Mouse (Mus musculus) CH12.LX (cell line): ENCODE measurements around the gene Clpp.

Experiments
- BHLHE40 ChIP-seq: IDR thresholded peaks from 2 replicates; pipeline ENCODE4 v1.6.1; 2011; ENCODE audit warnings: mild to moderate bottlenecking, low read depth, low read length, improper control_type of control experiment
- CHD2 ChIP-seq: IDR thresholded peaks from 2 replicates; pipeline ENCODE4 v1.6.1; 2011; ENCODE audit warnings: low read length, improper control_type of control experiment
- CTCF ChIP-seq, 2 experiments: IDR thresholded peaks in 1 of 2; conservative IDR thresholded peaks in 1 of 2; 2 replicates each; pipeline ENCODE4 v1.5.1; 2011 to 2012; ENCODE audit warnings: low read depth in 2 of 2, low read length in 2 of 2, improper control_type of control experiment in 1 of 2, inconsistent platforms in 1 of 2, mild to moderate bottlenecking in 1 of 2, moderate library complexity in 1 of 2
- ETS1 ChIP-seq: conservative IDR thresholded peaks from 2 replicates; pipeline ENCODE4 v1.6.1; 2012; ENCODE audit warnings: low read depth, mild to moderate bottlenecking, inconsistent platforms, low read length, improper control_type of control experiment, moderate library complexity
- POLR2AphosphoS2 ChIP-seq: IDR thresholded peaks from 2 replicates; pipeline ENCODE4 v1.6.1; 2011; ENCODE audit warnings: low read depth, low read length, improper control_type of control experiment
- UBTF ChIP-seq: IDR thresholded peaks from 2 replicates; pipeline ENCODE4 v1.6.1; 2012; ENCODE audit warnings: low read depth, mild to moderate bottlenecking, inconsistent platforms, low read length, improper control_type of control experiment, moderate library complexity
- USF1 ChIP-seq: IDR thresholded peaks from 2 replicates; pipeline ENCODE4 v1.6.1; 2014; ENCODE audit warnings: low read depth, mild to moderate bottlenecking, inconsistent platforms, low read length, improper control_type of control experiment

GRCm38 (mm10) chr17:56997029-56997667 is 7.0 kb downstream of the Clpp start, which contains the start of gene Alkbh7:
- TF ChIP-seq CTCF (conservative IDR thresholded peaks at IDR 0.05 in 1 of 2, IDR thresholded peaks at IDR 0.05 in 1 of 2; ENCODE audit: low read depth in 2 of 2, low read length in 2 of 2) (peak; percentile 59 to 94), BHLHE40 (peak; percentile 91), USF1 (peak; percentile 98), POLR2AphosphoS2 (peak; percentile 98), ETS1 (no peak), CHD2 (peak; percentile 90), UBTF (no peak)
